Mouse (Mus musculus): ENCODE data around the gene Cnih3. TPM values are rescaled to one million over a fixed set of nuclear protein-coding genes. Genes with fewer than 3 reads are reported as not detected.

Cnih3 gene
- polyA plus RNA-seq (2012; fragmentation: generic; extraction: Trizol): 0.07 TPM
- long read RNA-seq, experiment 1: 0 reads
- long read RNA-seq, experiment 2: 0 reads

- TF ChIP-seq MYOD1 (IDR thresholded peaks at IDR 0.05; ENCODE audit: control insufficient read depth, insufficient read length, low read depth) (peak; percentile 10), MYOG (IDR thresholded peaks at IDR 0.05; ENCODE audit: control insufficient read depth, extremely low read depth, insufficient read length) (no peak), FOSL1 (IDR thresholded peaks at IDR 0.05; ENCODE audit: insufficient read depth, low read length, poor library complexity, severe bottlenecking) (no peak), MAX (IDR thresholded peaks at IDR 0.05) (peak; percentile 81), CTCF (IDR thresholded peaks at IDR 0.05; ENCODE audit: control insufficient read depth, insufficient read depth, insufficient read length) (no peak), CEBPB (IDR thresholded peaks at IDR 0.05; ENCODE audit: low read depth) (no peak)
- no peaks in the 10 kb centered on the region for H3K36me3 ChIP-seq (ENCODE audit: control insufficient read depth, insufficient read depth)
- H3ac ChIP-seq (ENCODE audit: control insufficient read depth, insufficient read length, low read depth): peak within 1 kb of the TSS; percentile 37
- H3K27me3 ChIP-seq (ENCODE audit: control insufficient read depth, insufficient read depth, insufficient read length): no peaks in the 10 kb centered on the region
- H3K4me3 ChIP-seq (ENCODE audit: insufficient read depth, poor library complexity, severe bottlenecking): peak within 1 kb of the TSS; percentile 26
- no peaks in the 10 kb centered on the region for H3K79me2 ChIP-seq (ENCODE audit: control insufficient read depth, insufficient read depth)
- H3K79me3 ChIP-seq (ENCODE audit: low read depth): no peaks in the 10 kb centered on the region
Observed at GRCm38 (mm10) chr1:181352367-181353199, at the start of gene Cnih3. Gene Cnih3 (plus strand): TSS chr1:181352628.

- no peaks in the 10 kb centered on the region for H3K79me3 ChIP-seq (ENCODE audit: low read depth)
- H3K4me3 ChIP-seq (ENCODE audit: insufficient read depth, poor library complexity, severe bottlenecking): no peak overlapping the region
- no peaks in the 10 kb centered on the region for H3K36me3 ChIP-seq (ENCODE audit: control insufficient read depth, insufficient read depth)
- H3K27me3 ChIP-seq (ENCODE audit: control insufficient read depth, insufficient read depth, insufficient read length): no peaks in the 10 kb centered on the region
- no peak for TF ChIP-seq CTCF (IDR thresholded peaks at IDR 0.05; ENCODE audit: control insufficient read depth, insufficient read depth, insufficient read length)
- no peak for TF ChIP-seq MYOD1 (IDR thresholded peaks at IDR 0.05; ENCODE audit: control insufficient read depth, insufficient read length, low read depth)
- H3K79me2 ChIP-seq (ENCODE audit: control insufficient read depth, insufficient read depth): no peaks in the 10 kb centered on the region
- H3ac ChIP-seq (ENCODE audit: control insufficient read depth, insufficient read length, low read depth): no peak overlapping the region
Observed at GRCm38 (mm10) chr1:181307981-181308380, 44.4 kb upstream of the Cnih3 start.

- H3ac ChIP-seq (ENCODE audit: control insufficient read depth, insufficient read length, low read depth): no peak overlapping the region
- H3K27me3 ChIP-seq (ENCODE audit: control insufficient read depth, insufficient read depth, insufficient read length): no peaks in the 10 kb centered on the region
- no peak for TF ChIP-seq USF1 (IDR thresholded peaks at IDR 0.05; ENCODE audit: low read depth)
- no peak for TF ChIP-seq MAX (IDR thresholded peaks at IDR 0.05)
- no peak for TF ChIP-seq CTCF (IDR thresholded peaks at IDR 0.05; ENCODE audit: control insufficient read depth, insufficient read depth, insufficient read length)
- TF ChIP-seq MYOD1 (IDR thresholded peaks at IDR 0.05; ENCODE audit: control insufficient read depth, insufficient read length, low read depth): no peak
- TF ChIP-seq FOSL1 (IDR thresholded peaks at IDR 0.05; ENCODE audit: insufficient read depth, low read length, poor library complexity, severe bottlenecking): no peak
- TF ChIP-seq MYOG (IDR thresholded peaks at IDR 0.05; ENCODE audit: control insufficient read depth, extremely low read depth, insufficient read length): no peak
- no peak for TF ChIP-seq CEBPB (IDR thresholded peaks at IDR 0.05; ENCODE audit: low read depth)
- no peaks in the 10 kb centered on the region for H3K79me3 ChIP-seq (ENCODE audit: low read depth)
- H3K4me3 ChIP-seq (ENCODE audit: insufficient read depth, poor library complexity, severe bottlenecking): no peak overlapping the region
- no peaks in the 10 kb centered on the region for H3K36me3 ChIP-seq (ENCODE audit: control insufficient read depth, insufficient read depth)
- no peaks in the 10 kb centered on the region for H3K79me2 ChIP-seq (ENCODE audit: control insufficient read depth, insufficient read depth)
Observed at GRCm38 (mm10) chr1:181310712-181311111, 41.7 kb upstream of the Cnih3 start.

GRCm38 (mm10) chr1:181312115-181313045 is 40.0 kb upstream of the Cnih3 start:
- Histone ChIP-seq H3K36me3 (ENCODE audit: control insufficient read depth, insufficient read depth) (no peaks in the 10 kb centered on the region), H3K4me3 (ENCODE audit: insufficient read depth, poor library complexity, severe bottlenecking) (no peak overlapping the region), H3K79me2 (ENCODE audit: control insufficient read depth, insufficient read depth) (no peaks in the 10 kb centered on the region), H3ac (ENCODE audit: control insufficient read depth, insufficient read length, low read depth) (no peak overlapping the region), H3K27me3 (ENCODE audit: control insufficient read depth, insufficient read depth, insufficient read length) (no peaks in the 10 kb centered on the region), H3K79me3 (ENCODE audit: low read depth) (no peaks in the 10 kb centered on the region)
- TF ChIP-seq MYOG (IDR thresholded peaks at IDR 0.05; ENCODE audit: control insufficient read depth, extremely low read depth, insufficient read length) (no peak), CTCF (IDR thresholded peaks at IDR 0.05; ENCODE audit: control insufficient read depth, insufficient read depth, insufficient read length) (no peak), USF1 (IDR thresholded peaks at IDR 0.05; ENCODE audit: low read depth) (no peak), FOSL1 (IDR thresholded peaks at IDR 0.05; ENCODE audit: insufficient read depth, low read length, poor library complexity, severe bottlenecking) (no peak), CEBPB (IDR thresholded peaks at IDR 0.05; ENCODE audit: low read depth) (no peak), MYOD1 (IDR thresholded peaks at IDR 0.05; ENCODE audit: control insufficient read depth, insufficient read length, low read depth) (no peak), MAX (IDR thresholded peaks at IDR 0.05) (no peak)

DNA sequence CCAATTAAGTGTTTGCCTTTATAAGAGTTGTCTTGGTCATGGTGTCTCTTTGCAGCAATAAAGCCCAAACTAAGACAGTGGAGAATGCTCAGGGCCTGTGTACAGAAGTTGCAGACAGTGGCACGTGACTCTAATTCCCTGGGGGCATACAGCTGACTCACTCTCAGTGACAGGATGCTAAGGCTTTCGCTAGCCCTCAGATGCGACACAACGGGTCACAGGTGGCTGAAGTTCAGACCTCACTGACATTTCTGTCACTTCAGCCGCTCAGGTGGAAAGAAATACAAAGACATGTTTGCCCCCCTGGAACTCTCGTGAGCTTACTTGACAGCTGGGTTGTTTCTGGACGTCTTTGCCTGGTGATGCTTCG is 39.4 kb upstream of the Cnih3 start:
- Histone ChIP-seq H3ac (ENCODE audit: control insufficient read depth, insufficient read length, low read depth) (no peak overlapping the region), H3K79me3 (ENCODE audit: low read depth) (no peaks in the 10 kb centered on the region), H3K4me3 (ENCODE audit: insufficient read depth, poor library complexity, severe bottlenecking) (no peak overlapping the region), H3K79me2 (ENCODE audit: control insufficient read depth, insufficient read depth) (no peaks in the 10 kb centered on the region), H3K27me3 (ENCODE audit: control insufficient read depth, insufficient read depth, insufficient read length) (no peaks in the 10 kb centered on the region), H3K36me3 (ENCODE audit: control insufficient read depth, insufficient read depth) (no peaks in the 10 kb centered on the region)
- no peak for TF ChIP-seq MYOG (IDR thresholded peaks at IDR 0.05; ENCODE audit: control insufficient read depth, extremely low read depth, insufficient read length)
- TF ChIP-seq USF1 (IDR thresholded peaks at IDR 0.05; ENCODE audit: low read depth): peak; percentile 32
